Mouse (Mus musculus): ENCODE results near the gene Gtf2h4.

DNA sequence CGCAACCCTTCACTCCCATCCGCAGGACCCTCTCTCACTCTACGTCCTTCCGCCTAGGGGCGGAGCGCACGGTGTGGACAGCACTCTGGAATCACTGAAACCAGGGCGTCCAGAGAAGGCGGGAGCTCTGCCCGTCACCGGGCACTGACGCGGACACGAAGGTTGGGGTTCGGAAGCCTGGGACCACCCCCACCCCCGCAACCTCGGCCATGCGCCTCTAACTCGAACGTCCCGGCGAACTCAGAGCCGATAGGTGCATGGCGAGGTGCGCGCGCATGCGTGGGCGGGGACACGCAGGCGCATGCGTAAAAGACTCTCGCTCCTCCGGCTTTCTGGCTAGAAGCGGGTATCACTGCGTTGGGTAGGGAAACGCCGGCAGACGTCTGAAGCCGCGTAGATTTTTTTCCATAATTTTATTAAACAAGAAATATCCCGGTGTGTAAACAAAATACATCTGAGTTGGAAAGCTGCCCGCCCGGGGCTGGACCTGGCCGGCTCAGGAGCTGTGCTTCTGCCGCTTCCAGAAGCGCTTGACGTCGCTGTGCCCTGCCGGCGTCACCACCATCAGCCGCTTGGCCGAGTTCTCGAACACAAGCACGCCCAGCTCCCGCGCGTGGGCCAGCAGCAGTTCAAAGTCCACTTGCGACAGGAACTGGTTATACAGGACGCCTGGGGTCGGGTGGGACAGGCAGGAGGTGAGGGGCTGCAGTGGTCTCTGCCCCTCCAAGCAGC, 6.0 kb downstream of the Gtf2h4 start, which contains the start of gene Vars2:
- TF ChIP-seq MYOD1 (IDR thresholded peaks at IDR 0.05; ENCODE audit: control insufficient read depth, insufficient read length, low read depth) (no peak), CEBPB (IDR thresholded peaks at IDR 0.05; ENCODE audit: low read depth) (no peak)

All from C2C12 (cell line).